Mouse (Mus musculus) embryonic facial prominence, embryonic 15.5 days (tissue): ENCODE data around the gene Pax8. TPM values are rescaled to one million over a fixed set of nuclear protein-coding genes. Genes with fewer than 3 reads are reported as not detected.

Experiments used
- ATAC-seq: fragments of 200-750 bp; cut with Nextera tagmentation; 2 replicates; pipeline ENCODE4 v1.8.0; 2017; ENCODE audit warnings: low read depth, moderate TSS enrichment; ENCODE audit not compliant: insufficient number of reproducible peaks, low FRiP score, low TSS enrichment
- H3K27ac ChIP-seq: fragments of 300-500 bp; sonication (generic); replicated peaks from 2 replicates; pipeline ENCODE4 v1.5.1; 2015; ENCODE audit warnings: mild to moderate bottlenecking, inconsistent platforms
- H3K27me3 ChIP-seq: fragments of 300-500 bp; sonication (generic); 2 replicates; pipeline ENCODE4 v1.6.1; 2015; ENCODE audit warnings: inconsistent platforms
- H3K36me3 ChIP-seq: fragments of 300-500 bp; sonication (generic); 2 replicates; pipeline ENCODE4 v1.6.1; 2015; ENCODE audit warnings: mild to moderate bottlenecking, inconsistent platforms
- H3K4me1 ChIP-seq: fragments of 300-500 bp; sonication (generic); 2 replicates; pipeline ENCODE4 v1.6.1; 2015; ENCODE audit warnings: inconsistent platforms
- H3K4me2 ChIP-seq: fragments of 300-500 bp; sonication (generic); replicated peaks from 2 replicates; pipeline ENCODE4 v1.6.1; 2015; ENCODE audit warnings: mild to moderate bottlenecking, inconsistent platforms
- H3K4me3 ChIP-seq: fragments of 300-500 bp; sonication (generic); replicated peaks from 2 replicates; pipeline ENCODE4 v1.5.1; 2015; ENCODE audit warnings: mild to moderate bottlenecking, inconsistent platforms
- H3K9ac ChIP-seq: fragments of 300-500 bp; sonication (generic); 2 replicates; pipeline ENCODE4 v1.6.1; 2015; ENCODE audit warnings: inconsistent platforms
- H3K9me3 ChIP-seq: fragments of 300-500 bp; sonication (generic); replicated peaks from 2 replicates; pipeline ENCODE4 v1.6.1; 2016; ENCODE audit warnings: inconsistent platforms
- WGBS: fragments of 180-500 bp; shearing (Covaris S2); methylation state at CpG from one replicate; pipeline ENCODE4 v1.1.7; 2015; 5-methylcytosine and 5-hydroxymethylcytosine counted together
- polyA plus RNA-seq: library from polyadenylated mRNA; unstranded; fragments of >200 nt; fragmentation: Nextera tagmentation; extraction: Ambion mirVana; gene quantifications from 2 replicates; pipeline ENCODE4 v1.2.1, GENCODE M21; 2015

Pax8 gene
- polyA plus RNA-seq, 1 experiment from 2014 or later = 0.40 TPM

DNA sequence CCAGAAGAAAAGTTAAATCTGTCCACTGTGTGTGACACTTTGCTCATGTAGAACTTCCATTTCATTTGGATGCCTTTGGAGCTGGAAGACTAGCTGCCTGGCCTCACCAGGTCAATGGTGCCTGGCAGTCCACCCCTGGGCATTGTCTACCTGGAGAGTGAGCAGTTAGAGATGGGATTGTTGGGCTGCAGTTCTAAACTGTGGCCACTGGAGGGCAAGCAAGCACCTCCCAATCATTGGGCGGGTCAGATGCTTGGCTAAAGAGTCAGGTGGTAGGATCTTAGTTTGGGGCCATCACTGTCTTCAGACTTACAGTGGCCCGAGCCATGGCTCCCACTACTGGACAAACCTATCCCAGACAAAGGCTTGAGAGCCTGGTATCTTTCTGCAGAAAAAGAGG lies 66.2 kb downstream of the Pax8 start:
- H3K4me3 ChIP-seq = no peak overlapping the region
- ATAC-seq = no peak
- H3K9ac ChIP-seq = no peak overlapping the region
- no peaks in the 10 kb centered on the region for H3K9me3 ChIP-seq
- no peak overlapping the region for H3K27ac ChIP-seq
- 0% methylated on average over 2 of the region's 2 CpGs for WGBS
- no peaks in the 10 kb centered on the region for H3K36me3 ChIP-seq
- H3K4me2 ChIP-seq = no peak overlapping the region
- 0 out of 2 replicates have a peak, but pooled peaks cover 4% of the 10 kb centered on the region for H3K27me3 ChIP-seq
- H3K4me1 ChIP-seq = peaks cover 6% of the 10 kb centered on the region; the same call in 1 of the 2 replicates

DNA sequence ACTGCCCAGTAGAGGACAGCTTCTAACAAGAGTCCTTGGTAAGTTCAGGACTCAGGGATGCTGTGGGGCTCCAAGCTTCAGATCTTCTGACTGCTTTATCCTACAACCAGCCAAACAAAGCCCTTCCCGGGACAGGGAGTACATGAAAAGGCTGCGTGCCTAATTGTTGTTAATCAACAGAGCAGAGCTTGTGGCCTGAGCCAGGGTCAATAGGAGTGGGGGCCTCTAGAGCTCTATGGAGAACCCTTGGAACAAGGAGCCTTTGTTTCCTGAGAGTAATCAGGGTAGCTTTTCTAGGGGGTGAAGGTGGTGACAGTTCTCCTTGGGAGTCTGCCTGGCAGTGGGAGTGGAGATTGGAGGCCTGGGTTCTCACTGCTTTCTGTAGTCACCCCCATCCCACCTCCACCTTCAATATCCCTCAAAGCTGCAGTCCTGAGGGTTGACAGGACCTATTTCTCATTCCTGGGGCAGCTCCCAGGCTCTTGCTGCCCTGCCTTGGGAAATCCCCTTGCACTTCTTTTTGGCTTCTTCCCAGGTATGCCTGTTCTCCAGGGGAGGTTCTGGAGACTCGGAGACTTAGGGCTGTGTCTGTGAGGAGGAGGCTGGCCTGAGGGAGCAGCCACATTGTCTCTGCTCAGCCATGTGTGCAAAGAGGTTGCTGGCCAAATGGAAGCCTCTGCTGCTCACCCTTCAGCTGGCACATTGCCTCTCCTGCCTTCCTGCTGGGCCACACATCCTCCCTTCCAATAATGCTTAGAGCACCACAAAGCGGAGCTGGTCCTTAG lies 67.5 kb downstream of the Pax8 start:
- no peak overlapping the region for H3K4me3 ChIP-seq
- H3K27ac ChIP-seq = no peak overlapping the region
- 0 out of 2 replicates have a peak, but pooled peaks cover 4% of the 10 kb centered on the region for H3K27me3 ChIP-seq
- 27% methylated on average over 4 of the region's 4 CpGs for WGBS
- no peak overlapping the region for H3K9ac ChIP-seq
- H3K9me3 ChIP-seq = no peaks in the 10 kb centered on the region
- no peak for ATAC-seq
- H3K4me2 ChIP-seq = no peak overlapping the region
- peaks cover 6% of the 10 kb centered on the region; the same call in 1 of the 2 replicates for H3K4me1 ChIP-seq
- no peaks in the 10 kb centered on the region for H3K36me3 ChIP-seq

DNA sequence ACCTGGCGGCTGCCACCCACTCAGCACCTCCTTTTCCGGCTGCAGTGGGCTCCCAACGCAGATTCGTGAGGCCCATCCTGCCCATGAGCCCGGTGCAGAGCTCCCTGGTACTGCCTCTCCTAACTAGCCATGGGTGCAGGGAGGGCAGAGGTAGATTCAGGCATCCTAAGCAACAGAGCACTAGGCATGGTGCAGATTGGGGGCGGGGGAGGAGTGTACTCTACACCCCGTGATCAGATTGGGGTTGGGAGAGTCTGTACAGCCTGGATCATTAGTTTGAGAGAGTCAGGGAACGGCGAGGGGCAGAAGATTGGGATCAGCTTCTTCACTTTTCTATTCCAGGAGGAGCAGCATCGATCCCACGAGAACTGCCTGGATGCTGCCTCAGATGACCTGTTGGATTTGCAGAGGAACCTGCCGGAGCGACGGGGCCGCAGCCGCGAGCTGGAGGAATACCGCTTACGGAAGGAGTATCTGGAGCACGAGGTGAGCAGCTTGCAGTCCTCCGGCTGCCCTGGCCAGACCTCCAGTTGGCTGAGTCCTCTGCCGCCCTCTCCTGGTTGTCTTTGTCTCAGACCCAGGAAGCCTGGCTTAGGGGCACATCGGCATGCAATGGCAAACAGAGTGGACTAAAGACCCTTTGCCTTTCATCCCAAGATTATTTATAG lies 69.9 kb downstream of the Pax8 start:
- Histone ChIP-seq H3K4me1 (peaks cover 6% of the 10 kb centered on the region; the same call in 1 of the 2 replicates), H3K9ac (peak overlapping the region; percentile 40; the same call in 1 of the 2 replicates), H3K4me3 (peak overlapping the region; percentile 28), H3K36me3 (no peaks in the 10 kb centered on the region), H3K27me3 (0 out of 2 replicates have a peak, but pooled peaks cover 4% of the 10 kb centered on the region), H3K27ac (no peak overlapping the region), H3K9me3 (no peaks in the 10 kb centered on the region), H3K4me2 (peak overlapping the region; percentile 52)
- 12% methylated on average over 23 of the region's 23 CpGs for WGBS
- ATAC-seq = peak; percentile 75

DNA sequence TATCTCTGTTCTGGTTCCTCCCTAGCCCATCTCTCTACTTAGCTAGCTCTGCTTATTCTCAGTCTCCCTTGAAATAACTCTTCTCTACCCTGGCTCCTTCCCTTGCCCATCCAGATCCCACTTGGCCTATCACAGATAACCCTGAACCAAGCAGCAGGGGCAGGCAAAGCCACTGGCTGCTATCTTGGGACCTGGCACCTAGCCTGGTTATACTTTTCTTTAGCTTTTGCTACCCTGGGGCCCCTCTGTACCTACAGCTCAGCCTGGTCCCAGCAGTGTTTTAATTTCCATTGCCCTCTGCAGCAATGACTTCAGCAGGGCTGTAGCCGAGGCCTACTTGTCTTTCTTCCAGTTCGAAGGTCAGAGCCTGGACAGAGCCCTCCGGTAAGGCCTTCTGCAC lies 74.7 kb downstream of the Pax8 start:
- H3K4me2 ChIP-seq = no peak overlapping the region
- H3K27me3 ChIP-seq = 0 out of 2 replicates have a peak, but pooled peaks cover 4% of the 10 kb centered on the region

DNA sequence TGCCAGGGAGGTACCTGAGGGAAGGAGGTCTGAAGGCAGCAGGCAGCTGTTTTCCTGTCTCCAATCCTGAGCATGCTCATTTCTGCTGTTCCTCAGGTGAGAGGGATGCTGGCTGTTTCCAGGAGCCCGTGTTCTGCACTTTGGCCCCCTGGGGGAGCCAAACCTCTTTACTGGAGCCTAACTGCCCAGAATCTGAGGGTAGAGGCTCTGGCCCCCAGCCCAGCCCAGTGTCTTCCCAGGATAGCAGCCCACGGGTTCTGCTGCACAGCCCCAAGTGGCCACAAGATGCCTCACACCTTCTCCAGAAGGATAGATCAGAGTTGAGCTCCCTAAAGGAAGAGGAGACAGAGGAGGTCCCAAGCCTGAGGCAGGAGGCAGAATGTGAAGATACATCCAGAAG lies 78.3 kb downstream of the Pax8 start:
- no peak for ATAC-seq
- no peaks in the 10 kb centered on the region for H3K9me3 ChIP-seq
- H3K4me2 ChIP-seq = no peak overlapping the region
- H3K4me3 ChIP-seq = no peak overlapping the region
- no peak overlapping the region for H3K9ac ChIP-seq
- no peaks in the 10 kb centered on the region for H3K4me1 ChIP-seq
- no peaks in the 10 kb centered on the region for H3K36me3 ChIP-seq
- WGBS = 23% methylated on average over 2 of the region's 2 CpGs
- H3K27ac ChIP-seq = no peak overlapping the region
- H3K27me3 ChIP-seq = no peaks in the 10 kb centered on the region

More for the DNA sequence above, 74.7 kb downstream of the Pax8 start:
- H3K27ac ChIP-seq = no peak overlapping the region
- H3K4me3 ChIP-seq = no peak overlapping the region
- 84% methylated on average over 3 of the region's 3 CpGs for WGBS
- no peaks in the 10 kb centered on the region for H3K36me3 ChIP-seq
- H3K4me1 ChIP-seq = peaks cover 6% of the 10 kb centered on the region; the same call in 1 of the 2 replicates
- ATAC-seq = no peak
- H3K9ac ChIP-seq = no peak overlapping the region
- H3K9me3 ChIP-seq = no peaks in the 10 kb centered on the region

DNA sequence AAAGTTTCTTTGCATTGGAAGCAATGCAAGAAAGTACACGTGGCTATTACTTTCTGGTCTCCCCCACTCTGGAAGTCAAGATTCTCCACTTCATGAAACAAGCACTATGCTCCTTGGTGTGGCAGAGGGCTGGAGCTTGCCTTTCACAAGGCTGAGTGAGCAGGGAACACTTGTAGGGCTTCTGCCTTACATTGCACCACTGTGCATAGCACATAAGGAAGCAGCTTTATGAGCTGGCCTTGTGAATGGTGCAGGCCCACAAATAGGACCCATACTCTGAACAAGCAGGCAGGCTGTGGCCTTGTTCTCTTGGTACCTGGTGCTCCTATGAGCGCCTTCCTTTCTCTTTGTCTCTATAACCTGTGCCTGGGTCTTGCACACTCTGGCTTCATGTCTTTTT lies 82.1 kb downstream of the Pax8 start:
- H3K27me3 ChIP-seq = no peaks in the 10 kb centered on the region
- H3K36me3 ChIP-seq = no peaks in the 10 kb centered on the region
- H3K9me3 ChIP-seq = no peaks in the 10 kb centered on the region
- no peaks in the 10 kb centered on the region for H3K4me1 ChIP-seq
- H3K4me2 ChIP-seq = no peak overlapping the region
- no peak overlapping the region for H3K27ac ChIP-seq
- no peak overlapping the region for H3K4me3 ChIP-seq
- no peak overlapping the region for H3K9ac ChIP-seq
- 76% methylated on average over 2 of the region's 2 CpGs for WGBS
- no peak for ATAC-seq

DNA sequence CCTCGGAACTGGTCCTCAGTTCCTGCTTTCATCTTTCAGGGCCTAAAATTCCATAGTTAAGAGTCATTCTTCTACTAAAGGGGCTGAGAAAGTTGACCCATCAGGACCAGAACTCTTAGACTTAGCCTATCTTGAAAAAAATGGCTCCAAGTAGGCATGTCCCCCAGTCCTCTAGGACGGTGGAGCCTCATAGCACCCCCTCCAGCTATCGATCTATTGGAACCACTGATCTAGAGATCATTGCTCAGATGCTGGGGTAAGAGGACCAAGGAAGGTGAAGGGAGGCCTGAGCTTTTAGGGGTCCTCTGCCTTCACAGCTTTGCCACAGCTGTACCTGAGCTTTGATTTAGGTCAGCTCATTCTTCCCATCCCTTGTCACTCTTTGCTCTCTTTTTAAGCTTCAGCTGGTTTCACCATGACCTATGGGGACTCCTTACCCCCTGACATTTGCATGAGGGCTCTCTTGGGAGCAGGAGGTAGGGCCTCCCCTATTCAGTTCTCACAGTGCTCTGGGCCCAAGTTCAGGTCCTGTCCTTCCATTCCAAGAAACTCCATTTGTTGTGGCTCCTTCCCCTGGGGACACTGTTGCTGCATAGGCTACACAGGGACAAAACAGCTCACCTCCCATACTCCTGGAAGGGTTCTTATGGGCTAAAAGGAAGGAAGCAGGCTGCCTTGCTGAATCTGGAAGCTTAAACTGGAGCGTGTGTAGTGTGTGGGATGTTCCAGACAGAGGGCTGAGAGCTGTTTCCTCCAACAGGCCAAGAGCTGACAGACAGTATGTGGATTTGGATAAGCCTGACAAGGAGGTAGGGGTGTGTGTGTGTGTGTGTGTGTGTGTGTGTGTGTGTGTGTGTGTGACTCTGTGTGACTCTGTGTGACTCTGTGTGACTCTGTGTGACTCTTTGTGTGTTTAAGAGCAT lies 87.8 kb downstream of the Pax8 start:
- 88% methylated on average over 4 of the region's 4 CpGs for WGBS
- Histone ChIP-seq H3K9me3 (no peaks in the 10 kb centered on the region), H3K4me2 (no peak overlapping the region), H3K27ac (no peak overlapping the region), H3K4me1 (0 out of 2 replicates have a peak, but pooled peaks cover 3% of the 10 kb centered on the region), H3K36me3 (no peaks in the 10 kb centered on the region), H3K27me3 (no peaks in the 10 kb centered on the region), H3K4me3 (no peak overlapping the region), H3K9ac (no peak overlapping the region)
- no peak for ATAC-seq

DNA sequence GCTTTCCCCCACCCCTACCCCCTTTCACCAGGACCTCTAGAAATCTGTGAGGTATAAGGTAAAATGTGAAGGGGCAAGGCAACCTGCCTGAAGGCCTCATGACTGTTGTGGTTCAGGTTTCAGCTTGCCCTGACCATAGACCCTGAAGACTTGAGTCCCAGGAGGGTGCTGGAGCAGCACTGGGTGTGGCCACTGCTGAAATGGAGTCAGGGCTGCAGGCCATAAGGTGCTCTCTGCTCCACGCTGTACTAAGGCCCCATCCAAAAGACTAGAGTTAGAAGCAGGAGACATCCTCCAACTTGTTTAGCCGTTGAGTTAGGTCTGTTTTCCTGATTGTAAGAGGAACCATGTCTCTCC lies 88.5 kb downstream of the Pax8 start:
- Histone ChIP-seq H3K9ac (no peak overlapping the region), H3K27me3 (no peaks in the 10 kb centered on the region), H3K4me1 (0 out of 2 replicates have a peak, but pooled peaks cover 3% of the 10 kb centered on the region), H3K36me3 (no peaks in the 10 kb centered on the region), H3K27ac (no peak overlapping the region), H3K9me3 (no peaks in the 10 kb centered on the region), H3K4me2 (no peak overlapping the region), H3K4me3 (no peak overlapping the region)
- ATAC-seq = no peak
- 79% methylated on average over 2 of the region's 2 CpGs for WGBS

DNA sequence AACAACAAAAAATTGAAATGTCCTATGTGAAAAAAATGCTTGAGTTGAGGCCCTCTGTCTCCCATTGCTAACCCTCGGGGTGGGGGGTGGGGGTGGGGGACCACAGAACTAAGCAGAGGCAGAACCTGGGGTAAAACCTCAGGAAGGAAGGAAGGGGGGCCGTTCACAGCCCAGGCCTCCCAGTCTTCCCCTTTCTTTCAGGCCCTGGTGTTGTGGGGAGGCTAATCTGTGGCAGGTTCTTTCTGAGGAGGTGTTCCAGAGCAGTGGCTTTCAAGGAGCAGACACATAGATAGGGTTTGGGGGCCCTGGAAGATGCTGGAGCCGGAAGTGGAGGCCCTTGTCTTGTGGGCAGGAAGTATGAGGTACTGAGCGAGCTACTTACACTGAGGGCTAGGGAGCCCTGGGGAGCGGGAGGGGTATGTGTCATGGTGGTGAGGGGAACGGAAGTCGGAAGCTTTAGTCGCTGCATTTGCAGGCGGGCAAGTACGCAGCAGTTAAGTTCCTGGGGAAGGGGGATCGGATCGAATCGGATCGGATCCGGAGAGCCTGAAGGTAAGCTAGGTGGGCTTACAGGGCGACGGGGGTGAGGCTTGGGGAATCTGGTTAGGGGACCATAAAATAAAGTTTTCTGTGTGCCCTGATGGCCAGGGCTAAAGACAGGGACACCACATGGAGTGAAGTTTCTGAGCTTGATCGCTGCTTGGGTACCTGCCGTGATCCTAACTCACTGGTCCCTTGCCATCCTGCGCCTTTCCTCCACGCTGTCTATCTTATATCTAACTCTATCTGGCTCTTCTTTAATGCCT lies 89.0 kb downstream of the Pax8 start:
- Histone ChIP-seq H3K9ac (no peak overlapping the region), H3K27me3 (no peaks in the 10 kb centered on the region), H3K36me3 (no peaks in the 10 kb centered on the region), H3K27ac (no peak overlapping the region), H3K4me2 (no peak overlapping the region), H3K4me3 (no peak overlapping the region), H3K9me3 (no peaks in the 10 kb centered on the region), H3K4me1 (0 out of 2 replicates have a peak, but pooled peaks cover 3% of the 10 kb centered on the region)
- 85% methylated on average over 21 of the region's 21 CpGs for WGBS
- ATAC-seq = no peak

DNA sequence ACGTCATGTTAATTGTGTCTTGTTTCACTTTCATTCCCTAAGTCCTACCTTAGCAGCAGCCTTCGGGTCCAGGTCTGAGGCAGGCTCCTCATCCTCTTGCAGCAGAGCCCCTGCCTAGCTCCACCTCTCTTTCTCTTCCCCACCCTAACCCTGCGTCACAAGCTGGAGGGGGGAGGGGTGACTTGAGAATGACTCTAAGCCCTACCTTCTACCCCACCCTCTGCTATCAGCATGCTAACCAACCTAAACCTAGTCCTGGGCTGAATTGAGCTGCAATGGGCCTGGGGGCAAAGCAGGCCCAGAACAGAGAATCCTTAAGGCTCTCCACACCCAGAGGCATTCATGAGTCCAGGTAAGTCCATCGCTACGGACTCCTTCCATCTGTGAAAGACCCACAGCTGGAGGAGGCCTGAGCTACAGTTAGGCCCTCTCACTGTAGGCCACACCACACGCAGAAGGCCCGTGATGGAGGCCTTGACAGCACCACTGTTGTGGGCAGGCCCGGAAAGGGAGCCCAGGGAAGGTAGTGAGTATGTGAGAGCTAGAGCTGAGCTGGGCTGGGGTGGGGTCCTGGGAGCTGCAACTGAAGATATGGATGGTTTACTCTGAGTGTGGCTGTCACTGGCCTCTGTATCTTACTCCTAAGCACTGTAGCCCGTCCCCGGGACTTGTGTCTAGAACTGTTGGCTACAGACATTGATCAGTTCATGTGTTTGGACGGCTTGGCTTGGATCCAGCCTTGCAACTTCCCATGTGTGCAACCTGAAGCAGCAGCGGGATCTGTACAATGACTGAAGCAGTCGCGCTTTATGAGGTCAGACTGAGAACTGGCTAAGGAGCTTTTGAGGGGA lies 90.1 kb downstream of the Pax8 start:
- Histone ChIP-seq H3K4me1 (0 out of 2 replicates have a peak, but pooled peaks cover 3% of the 10 kb centered on the region), H3K27ac (no peak overlapping the region), H3K4me2 (no peak overlapping the region), H3K27me3 (no peaks in the 10 kb centered on the region), H3K9me3 (no peaks in the 10 kb centered on the region), H3K4me3 (no peak overlapping the region), H3K36me3 (no peaks in the 10 kb centered on the region), H3K9ac (no peak overlapping the region)
- 70% methylated on average over 14 of the region's 14 CpGs for WGBS
- peak; percentile 45 for ATAC-seq
